Mouse (Mus musculus): ENCODE data around the gene Lemd2. TPM values are rescaled to one million over a fixed set of nuclear protein-coding genes. Genes with fewer than 3 reads are reported as not detected.
"Not testable (repeated sequence)": the region's sequence is repeated elsewhere in the genome, so short reads cannot be mapped to it uniquely, and the experiment has no call there.

Gene Lemd2
- polyA plus RNA-seq, 1 experiment from 2014 or later, result 18.9 TPM

GRCm38 (mm10) chr17:27232176-27232575, 27.9 kb upstream of the Lemd2 start:
- no peaks in the 10 kb centered on the region for H3K36me3 ChIP-seq (ENCODE audit: inconsistent target)
- no peaks in the 10 kb centered on the region for H3K79me2 ChIP-seq (ENCODE audit: inconsistent target)
- no peak overlapping the region for H3K27ac ChIP-seq
- H3K4me3 ChIP-seq (ENCODE audit: inconsistent target), result no peak overlapping the region
- WGBS (ENCODE audit: missing documents), result 90% methylated on average over 3 of the region's 3 CpGs

- WGBS (ENCODE audit: missing documents), result 85% methylated on average over 3 of the region's 4 CpGs
- H3K36me3 ChIP-seq (ENCODE audit: inconsistent target); H3K4me3 ChIP-seq (ENCODE audit: inconsistent target); H3K79me2 ChIP-seq (ENCODE audit: inconsistent target); H3K27ac ChIP-seq: not testable (repeated sequence)
These were observed 27.3 kb upstream of the Lemd2 start for GRCm38 (mm10) chr17:27231586-27231985.

- no peaks in the 10 kb centered on the region for H3K79me2 ChIP-seq (ENCODE audit: inconsistent target)
- H3K4me3 ChIP-seq (ENCODE audit: inconsistent target), result no peak overlapping the region
- 52% methylated on average over 6 of the region's 6 CpGs for WGBS (ENCODE audit: missing documents)
These were observed 26.9 kb upstream of the Lemd2 start for GRCm38 (mm10) chr17:27231146-27231503.

GRCm38 (mm10) chr17:27230455-27231145, 26.3 kb upstream of the Lemd2 start:
- Histone ChIP-seq H3K27ac (no peak overlapping the region), H3K79me2 (ENCODE audit: inconsistent target) (no peaks in the 10 kb centered on the region), H3K36me3 (ENCODE audit: inconsistent target) (no peaks in the 10 kb centered on the region), H3K4me3 (ENCODE audit: inconsistent target) (no peak overlapping the region)
- 66% methylated on average over 8 of the region's 8 CpGs for WGBS (ENCODE audit: missing documents)

More at GRCm38 (mm10) chr17:27231146-27231503, 26.9 kb upstream of the Lemd2 start:
- no peak overlapping the region for H3K27ac ChIP-seq
- no peaks in the 10 kb centered on the region for H3K36me3 ChIP-seq (ENCODE audit: inconsistent target)

- Histone ChIP-seq H3K79me2 (ENCODE audit: inconsistent target) (no peaks in the 10 kb centered on the region), H3K27ac (no peak overlapping the region), H3K36me3 (ENCODE audit: inconsistent target) (no peaks in the 10 kb centered on the region), H3K4me3 (ENCODE audit: inconsistent target) (no peak overlapping the region)
- 49% methylated on average over 8 of the region's 14 CpGs for WGBS (ENCODE audit: missing documents)
These were observed 25.6 kb upstream of the Lemd2 start for GRCm38 (mm10) chr17:27229710-27230454.

GRCm38 (mm10) chr17:27228216-27228915, 24.1 kb upstream of the Lemd2 start:
- Histone ChIP-seq H3K79me2 (ENCODE audit: inconsistent target) (no peaks in the 10 kb centered on the region), H3K27ac (no peak overlapping the region), H3K4me3 (ENCODE audit: inconsistent target) (no peak overlapping the region), H3K36me3 (ENCODE audit: inconsistent target) (no peaks in the 10 kb centered on the region)
- WGBS (ENCODE audit: missing documents), result 28% methylated on average over 10 of the region's 11 CpGs

GRCm38 (mm10) chr17:27227258-27227657, 23.0 kb upstream of the Lemd2 start:
- no peak overlapping the region for H3K4me3 ChIP-seq (ENCODE audit: inconsistent target)
- WGBS (ENCODE audit: missing documents), result 72% methylated on average over 7 of the region's 7 CpGs
- no peaks in the 10 kb centered on the region for H3K36me3 ChIP-seq (ENCODE audit: inconsistent target)
- H3K27ac ChIP-seq, result no peak overlapping the region
- no peaks in the 10 kb centered on the region for H3K79me2 ChIP-seq (ENCODE audit: inconsistent target)

GRCm38 (mm10) chr17:27226701-27227100, 22.4 kb upstream of the Lemd2 start:
- Histone ChIP-seq H3K79me2 (ENCODE audit: inconsistent target) (no peaks in the 10 kb centered on the region), H3K27ac (no peak overlapping the region), H3K36me3 (ENCODE audit: inconsistent target) (no peaks in the 10 kb centered on the region), H3K4me3 (ENCODE audit: inconsistent target) (no peak overlapping the region)
- WGBS (ENCODE audit: missing documents), result 62% methylated on average over 3 of the region's 3 CpGs

GRCm38 (mm10) chr17:27225801-27226200, 21.5 kb upstream of the Lemd2 start:
- Histone ChIP-seq H3K79me2 (ENCODE audit: inconsistent target) (no peaks in the 10 kb centered on the region), H3K4me3 (ENCODE audit: inconsistent target) (no peak overlapping the region), H3K27ac (no peak overlapping the region), H3K36me3 (ENCODE audit: inconsistent target) (no peaks in the 10 kb centered on the region)
- WGBS (ENCODE audit: missing documents), result 90% methylated on average over 10 of the region's 10 CpGs

- Histone ChIP-seq H3K27ac (no peak overlapping the region), H3K79me2 (ENCODE audit: inconsistent target) (no peaks in the 10 kb centered on the region), H3K4me3 (ENCODE audit: inconsistent target) (no peak overlapping the region), H3K36me3 (ENCODE audit: inconsistent target) (no peaks in the 10 kb centered on the region)
- WGBS (ENCODE audit: missing documents), result 94% methylated on average over 6 of the region's 6 CpGs
These were observed 19.6 kb upstream of the Lemd2 start for GRCm38 (mm10) chr17:27223821-27224220.

- Histone ChIP-seq H3K79me2 (ENCODE audit: inconsistent target) (no peaks in the 10 kb centered on the region), H3K36me3 (ENCODE audit: inconsistent target) (no peaks in the 10 kb centered on the region), H3K4me3 (ENCODE audit: inconsistent target) (no peak overlapping the region), H3K27ac (no peak overlapping the region)
- 86% methylated on average over 16 of the region's 16 CpGs for WGBS (ENCODE audit: missing documents)
These were observed 17.3 kb upstream of the Lemd2 start for GRCm38 (mm10) chr17:27221562-27221961.

GRCm38 (mm10) chr17:27218916-27219315, 14.6 kb upstream of the Lemd2 start:
- WGBS (ENCODE audit: missing documents), result 71% methylated on average over 6 of the region's 6 CpGs
- Histone ChIP-seq H3K36me3 (ENCODE audit: inconsistent target) (no peaks in the 10 kb centered on the region), H3K79me2 (ENCODE audit: inconsistent target) (no peaks in the 10 kb centered on the region), H3K27ac (no peak overlapping the region), H3K4me3 (ENCODE audit: inconsistent target) (no peak overlapping the region)

- 69% methylated on average over 4 of the region's 8 CpGs for WGBS (ENCODE audit: missing documents)
- H3K79me2 ChIP-seq (ENCODE audit: inconsistent target), result no peaks in the 10 kb centered on the region
- H3K4me3 ChIP-seq (ENCODE audit: inconsistent target), result no peak overlapping the region
- H3K27ac ChIP-seq, result no peak overlapping the region
- no peaks in the 10 kb centered on the region for H3K36me3 ChIP-seq (ENCODE audit: inconsistent target)
These were observed 14.1 kb upstream of the Lemd2 start for GRCm38 (mm10) chr17:27218364-27218763.

- WGBS (ENCODE audit: missing documents), result 37% methylated on average over 11 of the region's 11 CpGs
- no peaks in the 10 kb centered on the region for H3K36me3 ChIP-seq (ENCODE audit: inconsistent target)
- H3K4me3 ChIP-seq (ENCODE audit: inconsistent target), result no peak overlapping the region
- no peak overlapping the region for H3K27ac ChIP-seq
- H3K79me2 ChIP-seq (ENCODE audit: inconsistent target), result no peaks in the 10 kb centered on the region
These were observed 8.7 kb upstream of the Lemd2 start for GRCm38 (mm10) chr17:27212768-27213525.

Data from macrophage (primary cell).